Mouse (Mus musculus) CD4-positive, CD25-positive, alpha-beta regulatory T cell (primary cell): ENCODE measurements around the gene Gm8247. TPM values are rescaled to one million over a fixed set of nuclear protein-coding genes. Genes with fewer than 3 reads are reported as not detected.

Source experiments
- polyA plus RNA-seq: library from polyadenylated mRNA; unstranded; fragments of 100-300 nt; shearing (Covaris generic); gene quantifications from one replicate; pipeline ENCODE4 v1.2.1, GENCODE M21; 2017

The Gm8247 gene
- not detected for polyA plus RNA-seq

GRCm38 (mm10) chr14:44582853-44583252 is at the start of gene Gm8247:
Gm8247 (plus strand) TSS chr14:44583153.

GRCm38 (mm10) chr14:44627737-44628136 is 44.8 kb downstream of the Gm8247 start, which contains the start of gene Gm5624:
Gm5624 (minus strand) TSS chr14:44627938.

Other genes with a start within 250 kb of the Gm8247 start
- gene Gm5930, start 244.6 kb upstream of the Gm8247 start, polyA plus RNA-seq = not detected
- not detected for gene Gm8229, start 217.8 kb upstream of the Gm8247 start, polyA plus RNA-seq
- not detected for gene Gm3371, start 172.5 kb upstream of the Gm8247 start, polyA plus RNA-seq
- not detected for gene Gm8232, start 149.5 kb upstream of the Gm8247 start, polyA plus RNA-seq
- gene BC061237, start 90.7 kb upstream of the Gm8247 start, polyA plus RNA-seq = not detected
- not detected for gene Gm17093, start 64.9 kb upstream of the Gm8247 start, polyA plus RNA-seq
- not detected for gene Gm5624, start 44.8 kb downstream of the Gm8247 start, polyA plus RNA-seq
- not detected for gene Gm8257, start 123.3 kb downstream of the Gm8247 start, polyA plus RNA-seq
- not detected for gene Gm8267, start 167.2 kb downstream of the Gm8247 start, polyA plus RNA-seq